Mouse (Mus musculus) heart, postnatal 0 days (tissue): Measurements from ENCODE around the gene Cadm2. TPM values are rescaled to one million over a fixed set of nuclear protein-coding genes. Genes with fewer than 3 reads are reported as not detected.

Source experiments
- ATAC-seq: fragments of 200-750 bp; cut with Nextera tagmentation; 2 replicates; pipeline ENCODE4 v1.8.0; 2017; ENCODE audit warnings: low read depth, moderate number of reproducible peaks, moderate library complexity; ENCODE audit not compliant: insufficient read depth
- DNase-seq: peaks from one replicate; pipeline ENCODE4 v3.0.0-alpha.2; 2016; ENCODE audit warnings: low spot score
- H3K27ac ChIP-seq: fragments of 300-500 bp; sonication (generic); 2 replicates; pipeline ENCODE4 v1.5.1; 2014; ENCODE audit warnings: low read depth, mild to moderate bottlenecking
- H3K27me3 ChIP-seq: fragments of 300-500 bp; sonication (generic); 2 replicates; pipeline ENCODE4 v1.6.1; 2014; ENCODE audit warnings: low read length, mixed read lengths; ENCODE audit not compliant: control insufficient read depth, insufficient read depth
- H3K36me3 ChIP-seq: fragments of 300-500 bp; sonication (generic); replicated peaks from 2 replicates; pipeline ENCODE4 v1.6.1; 2014; ENCODE audit warnings: low read length, mixed read lengths; ENCODE audit not compliant: control insufficient read depth, insufficient read depth
- H3K4me1 ChIP-seq: fragments of 300-500 bp; sonication (generic); 2 replicates; pipeline ENCODE4 v1.6.1; 2014; ENCODE audit warnings: antibody characterized with exemption; ENCODE audit not compliant: control insufficient read depth, insufficient read depth
- H3K4me2 ChIP-seq: fragments of 300-500 bp; sonication (generic); 2 replicates; pipeline ENCODE4 v1.6.1; 2014; ENCODE audit warnings: low read depth, mild to moderate bottlenecking, low read length, moderate library complexity
- H3K4me3 ChIP-seq: fragments of 300-500 bp; sonication (generic); 2 replicates; pipeline ENCODE4 v1.5.1; 2014; ENCODE audit warnings: low read depth, low read length
- H3K9ac ChIP-seq: fragments of 300-500 bp; sonication (generic); replicated peaks from 2 replicates; pipeline ENCODE4 v1.6.1; 2014; ENCODE audit warnings: low read depth, low read length, mixed read lengths
- H3K9me3 ChIP-seq: fragments of 300-500 bp; sonication (generic); replicated peaks from 2 replicates; pipeline ENCODE4 v1.6.1; 2016; ENCODE audit warnings: low read length; ENCODE audit not compliant: control insufficient read depth
- CTCF ChIP-seq: IDR thresholded peaks from 2 replicates; pipeline ENCODE4 v1.5.1; 2016; ENCODE audit warnings: antibody characterized with exemption, control low read depth, low read depth
- EP300 ChIP-seq: IDR thresholded peaks from 2 replicates; pipeline ENCODE4 v1.6.1; 2016; ENCODE audit warnings: antibody characterized with exemption, low read depth
- WGBS: fragments of 180-500 bp; shearing (Covaris S2); extraction: QIAGEN DNeasy Blood & Tissue Kit; methylation state at CpG from one replicate; pipeline ENCODE4 v1.1.7; 2014; 5-methylcytosine and 5-hydroxymethylcytosine counted together
- polyA plus RNA-seq: library from polyadenylated mRNA; unstranded; fragments of >200 nt; fragmentation: Nextera tagmentation; extraction: Ambion mirVana; gene quantifications from 2 replicates; pipeline ENCODE4 v1.2.1, GENCODE M21; 2015
- total RNA-seq: library from RNA; depleted of rRNA; stranded (reverse); fragments of >200 nt; gene quantifications from 2 replicates; pipeline ENCODE4 v1.2.3, GENCODE M21; 2014; ENCODE audit warnings: low replicate concordance

Cadm2 gene
- total and polyA plus RNA-seq, 2 experiments from 2014 or later, result 1.0 TPM; not detected in 1

- no peaks in the 10 kb centered on the region for H3K27me3 ChIP-seq
- DNase-seq (no peak), ATAC-seq (no peak)
- H3K27ac ChIP-seq, result no peak overlapping the region
- no peaks in the 10 kb centered on the region for H3K4me1 ChIP-seq
- no peak overlapping the region for H3K4me3 ChIP-seq
- no peak overlapping the region for H3K9ac ChIP-seq
- no peaks in the 10 kb centered on the region for H3K36me3 ChIP-seq
- no peak for TF ChIP-seq CTCF
- H3K4me2 ChIP-seq, result no peak overlapping the region
- H3K9me3 ChIP-seq, result no peaks in the 10 kb centered on the region
- 40% methylated on average over 4 of the region's 4 CpGs for WGBS
These were observed 977.1 kb downstream of the Cadm2 start for GRCm38 (mm10) chr16:66643606-66644005.

- DNase-seq, result no peak
- H3K27ac ChIP-seq, result no peak overlapping the region
- TF ChIP-seq EP300 (no peak), CTCF (no peak)
- no peaks in the 10 kb centered on the region for H3K9me3 ChIP-seq
- no peak for ATAC-seq
- no peaks in the 10 kb centered on the region for H3K27me3 ChIP-seq
- no peak overlapping the region for H3K4me2 ChIP-seq
- H3K4me3 ChIP-seq, result no peak overlapping the region
- no peaks in the 10 kb centered on the region for H3K4me1 ChIP-seq
- no peak overlapping the region for H3K9ac ChIP-seq
- H3K36me3 ChIP-seq, result no peaks in the 10 kb centered on the region
These were observed 993.2 kb downstream of the Cadm2 start for GRCm38 (mm10) chr16:66627527-66627926.

- Histone ChIP-seq H3K9me3 (no peaks in the 10 kb centered on the region; the same call in 1 of the 2 replicates), H3K9ac (no peak overlapping the region), H3K27ac (no peak overlapping the region), H3K4me1 (no peaks in the 10 kb centered on the region), H3K36me3 (no peaks in the 10 kb centered on the region), H3K4me2 (no peak overlapping the region), H3K4me3 (no peak overlapping the region), H3K27me3 (no peaks in the 10 kb centered on the region)
- WGBS, result 11% methylated on average over 1 of the region's 1 CpGs
- no peak for DNase-seq
- ATAC-seq, result no peak
- TF ChIP-seq EP300, result no peak
These were observed 998.3 kb downstream of the Cadm2 start for GRCm38 (mm10) chr16:66622423-66622822.

GRCm38 (mm10) chr16:66612624-66613023, 1008.1 kb downstream of the Cadm2 start:
- WGBS, result 75% methylated on average over 5 of the region's 5 CpGs
- Histone ChIP-seq H3K9me3 (no peaks in the 10 kb centered on the region), H3K9ac (no peak overlapping the region), H3K4me3 (no peak overlapping the region), H3K27me3 (no peaks in the 10 kb centered on the region), H3K4me2 (no peak overlapping the region), H3K27ac (no peak overlapping the region), H3K4me1 (no peaks in the 10 kb centered on the region), H3K36me3 (no peaks in the 10 kb centered on the region)
- TF ChIP-seq EP300, result no peak
- TF ChIP-seq CTCF, result no peak
- no peak for ATAC-seq
- DNase-seq, result no peak
